Mouse (Mus musculus): ENCODE results near the gene Serpinb6b.

DNA sequence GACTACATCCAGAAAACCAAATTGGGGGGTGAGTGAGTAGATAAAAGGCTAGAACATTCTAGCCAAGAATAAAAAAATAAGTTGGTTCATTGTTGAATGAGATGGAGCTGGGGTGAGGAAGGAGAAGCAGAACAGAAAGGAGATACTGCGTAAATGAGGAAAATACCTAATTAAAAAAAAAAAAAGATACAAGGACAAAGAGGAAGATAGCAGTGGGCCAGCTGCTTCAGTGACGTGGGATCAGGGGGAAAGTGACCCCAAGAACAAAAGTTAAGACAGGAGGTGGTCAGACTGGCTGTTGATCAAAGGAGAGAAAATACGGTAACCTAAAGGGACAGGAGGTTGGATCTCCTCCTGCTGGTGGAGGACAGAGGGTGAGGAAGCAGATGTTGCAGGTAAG, 37.9 kb downstream of the Serpinb6b start, which contains the start of gene Serpinb9:
- TF ChIP-seq CTCF (IDR thresholded peaks at IDR 0.05; ENCODE audit: borderline replicate concordance, insufficient read depth, low read depth, low read length) (no peak), POLR2A (IDR thresholded peaks at IDR 0.05; ENCODE audit: borderline replicate concordance, insufficient read depth, low read length) (no peak)
